Mouse (Mus musculus) cerebellum, postnatal 25 days (tissue): ENCODE data around the gene Cdh20.
"Not testable (repeated sequence)": the region's sequence is repeated elsewhere in the genome, so short reads cannot be mapped to it uniquely, and the experiment has no call there.

Experiments used
- DNase-seq, 2 experiments: peaks; one replicate each; pipeline ENCODE4 v3.0.0; 2021; ENCODE audit warnings: mixed read lengths in 2 of 2

The Cdh20 gene

GRCm38 (mm10) chr1:104917307-104917836 lies 149.0 kb downstream of the Cdh20 start:
- DNase-seq: no peak

DNA sequence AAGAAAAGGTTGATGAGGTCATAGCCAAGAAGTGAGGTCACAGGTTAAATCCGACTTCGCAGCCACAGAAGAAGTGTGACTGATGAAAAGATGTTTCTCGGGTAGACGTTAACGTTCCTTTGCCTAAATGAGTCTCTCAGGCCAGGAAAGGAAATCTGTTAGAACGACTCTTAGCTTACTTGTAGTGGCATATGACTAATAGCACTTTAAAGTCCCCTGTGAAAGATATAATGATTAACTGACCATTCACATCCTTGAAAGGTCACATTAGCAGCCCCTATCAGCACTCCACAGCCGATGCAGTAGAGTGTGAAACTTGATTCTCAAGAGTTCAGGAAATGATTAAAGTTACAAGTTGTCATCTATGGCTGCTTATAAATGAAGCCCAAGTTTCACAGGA lies 164.7 kb downstream of the Cdh20 start:
- no peak for DNase-seq

DNA sequence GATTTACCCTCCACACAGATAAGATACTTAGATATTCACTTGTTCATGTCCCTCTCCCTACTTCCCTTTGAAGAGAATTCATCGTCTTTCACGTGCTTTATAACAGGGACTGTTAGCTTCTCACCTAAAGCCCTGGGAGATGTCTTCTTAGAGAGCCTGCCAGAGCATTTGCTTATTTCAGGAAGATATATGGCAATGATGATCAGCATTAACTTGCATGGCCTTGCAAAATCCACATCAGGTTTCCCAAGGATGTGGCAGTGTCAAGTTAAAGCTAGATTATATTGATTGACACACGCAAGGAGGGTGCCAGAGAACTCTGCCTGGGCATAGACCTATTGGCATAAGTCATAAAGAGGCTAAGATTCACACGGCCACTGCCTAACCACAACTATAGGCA lies 168.6 kb downstream of the Cdh20 start:
- no peak for DNase-seq

DNA sequence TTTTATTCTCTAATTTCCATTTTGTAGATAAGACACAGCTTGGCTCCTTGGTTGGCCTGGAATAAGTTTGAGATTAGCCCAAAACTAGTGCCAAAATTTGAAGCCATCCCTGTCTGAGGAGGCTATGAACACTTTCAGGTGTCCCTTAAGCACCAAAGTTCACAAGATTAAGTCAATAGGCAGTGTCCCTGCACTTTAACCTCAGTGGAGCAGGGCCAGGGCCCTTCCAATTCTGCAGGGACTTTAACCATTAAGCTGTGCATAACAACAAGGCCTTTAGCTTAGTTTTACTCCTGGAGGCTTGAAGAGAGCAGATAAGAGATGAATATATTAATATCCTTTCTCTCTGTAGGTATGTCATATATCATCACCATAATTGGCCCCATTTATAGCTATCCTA lies 170.8 kb downstream of the Cdh20 start:
- DNase-seq: no peak

GRCm38 (mm10) chr1:104944470-104945109 lies 176.3 kb downstream of the Cdh20 start:
- peak; percentile 49 to 66 for DNase-seq

- no peak for DNase-seq
Measured at GRCm38 (mm10) chr1:104945110-104945489, 176.8 kb downstream of the Cdh20 start.

GRCm38 (mm10) chr1:104949640-104950039 lies 181.3 kb downstream of the Cdh20 start:
- DNase-seq: not testable (repeated sequence)

GRCm38 (mm10) chr1:104957046-104957445 lies 188.7 kb downstream of the Cdh20 start:
- DNase-seq: peak; percentile 45 to 60

GRCm38 (mm10) chr1:104961670-104962069 lies 193.3 kb downstream of the Cdh20 start:
- DNase-seq: no peak

- DNase-seq: no peak
Measured at GRCm38 (mm10) chr1:104962257-104962656, 193.9 kb downstream of the Cdh20 start.

DNA sequence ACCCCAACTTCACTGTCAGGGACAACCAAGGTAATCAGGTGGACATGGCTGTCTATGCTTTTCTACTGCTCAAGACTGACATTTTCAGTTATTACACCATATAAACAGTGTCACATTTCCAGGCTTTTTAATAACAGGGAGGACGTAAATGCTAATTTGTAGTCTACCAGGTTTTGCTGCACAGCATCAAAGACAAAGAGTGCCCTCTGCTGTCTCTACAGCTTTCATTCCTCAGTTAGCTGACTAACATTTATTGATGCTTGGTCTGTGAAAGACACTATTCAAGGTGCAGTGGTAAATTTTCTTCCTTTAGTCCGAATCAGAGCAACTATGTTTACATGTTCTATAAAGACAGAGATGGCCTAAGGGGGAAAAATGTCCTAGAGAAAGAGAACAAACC lies 210.7 kb downstream of the Cdh20 start:
- DNase-seq: peak in 1 of 2 experiments; percentile 44

GRCm38 (mm10) chr1:104980273-104980672 lies 211.9 kb downstream of the Cdh20 start:
- DNase-seq: no peak

DNA sequence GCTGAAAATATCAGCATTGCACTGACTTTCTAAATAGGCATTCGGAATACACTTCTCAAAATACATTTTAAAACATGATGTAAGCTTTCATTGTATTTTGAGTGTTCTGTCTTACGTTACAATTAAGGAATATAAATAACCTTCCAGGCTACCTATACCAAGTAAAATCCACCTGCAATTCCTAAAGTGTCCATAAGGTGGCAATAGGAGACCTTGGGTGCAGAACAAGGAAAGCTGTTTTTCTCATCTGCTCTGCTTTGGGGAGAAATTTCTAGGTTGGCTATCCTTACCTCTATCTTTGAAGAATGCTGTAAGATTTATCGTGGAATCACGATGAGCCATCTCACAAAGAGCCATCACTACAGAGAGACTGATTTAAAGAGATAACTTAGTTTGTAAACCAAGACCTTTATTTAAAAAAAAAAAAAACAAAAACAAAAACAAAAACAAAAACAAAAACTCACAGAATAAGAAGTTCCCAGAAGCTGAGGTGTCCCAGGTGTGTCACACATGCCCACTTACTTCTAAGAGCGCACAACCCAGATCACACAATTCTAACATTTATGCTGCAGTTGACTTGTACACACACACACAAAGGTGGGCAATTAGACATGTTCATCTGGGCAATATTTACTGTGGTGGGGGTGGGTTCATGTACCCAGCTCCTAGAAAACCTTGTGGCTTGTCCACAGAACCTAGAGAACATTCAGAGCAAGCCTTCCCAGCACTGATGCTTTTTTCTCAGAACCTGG lies 218.1 kb downstream of the Cdh20 start:
- peak in 1 of 2 experiments; percentile 46 for DNase-seq

DNA sequence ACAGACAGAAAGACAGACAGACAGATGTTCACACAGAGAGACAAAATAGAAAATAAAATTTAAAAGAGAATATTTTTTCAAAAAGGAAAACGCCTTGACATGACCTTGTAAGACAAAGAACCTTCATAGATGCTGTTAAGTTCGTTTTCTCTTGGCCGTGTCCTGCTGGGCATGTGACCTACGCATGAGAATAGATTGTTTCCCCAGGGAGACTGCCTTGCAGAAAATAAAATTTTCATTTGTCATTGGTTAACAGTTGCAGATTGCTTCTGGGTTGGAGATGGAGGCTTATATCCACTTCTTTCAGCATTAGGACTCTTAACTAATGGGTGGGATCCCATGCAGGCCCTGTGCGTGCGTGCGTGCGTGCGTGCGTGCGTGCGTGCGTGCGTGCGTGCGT lies 219.2 kb downstream of the Cdh20 start:
- DNase-seq: no peak

GRCm38 (mm10) chr1:104992441-104992840 lies 224.1 kb downstream of the Cdh20 start:
- DNase-seq: no peak

DNA sequence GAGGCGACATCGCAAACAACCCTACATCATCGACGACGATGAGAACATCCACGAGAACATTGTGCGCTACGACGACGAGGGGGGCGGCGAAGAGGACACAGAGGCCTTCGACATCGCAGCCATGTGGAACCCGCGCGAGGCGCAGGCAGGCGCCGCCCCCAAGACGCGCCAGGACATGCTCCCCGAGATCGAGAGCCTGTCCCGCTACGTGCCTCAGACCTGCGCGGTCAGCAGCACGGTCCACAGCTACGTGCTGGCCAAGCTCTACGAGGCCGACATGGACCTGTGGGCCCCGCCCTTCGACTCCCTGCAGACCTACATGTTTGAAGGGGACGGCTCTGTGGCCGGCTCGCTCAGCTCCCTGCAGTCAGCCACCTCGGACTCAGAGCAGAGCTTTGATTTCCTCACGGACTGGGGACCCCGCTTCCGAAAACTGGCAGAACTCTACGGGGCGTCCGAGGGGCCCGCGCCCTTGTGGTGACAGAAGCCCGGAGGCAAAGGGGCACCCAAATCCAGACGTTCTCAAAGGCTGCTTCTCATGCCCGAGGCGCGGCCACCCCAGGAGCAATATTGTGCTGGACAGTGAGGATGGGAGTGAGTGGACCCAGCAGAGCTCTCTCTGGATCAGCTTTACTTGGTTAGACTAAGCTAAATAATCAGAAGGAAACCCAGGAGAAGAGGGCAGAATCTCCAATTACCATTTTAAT lies 225.7 kb downstream of the Cdh20 start:
- DNase-seq: peak; percentile 34 to 41

GRCm38 (mm10) chr1:104994612-104994986 lies 226.3 kb downstream of the Cdh20 start:
- no peak for DNase-seq

GRCm38 (mm10) chr1:104997814-104998213 lies 229.5 kb downstream of the Cdh20 start:
- DNase-seq: no peak

DNA sequence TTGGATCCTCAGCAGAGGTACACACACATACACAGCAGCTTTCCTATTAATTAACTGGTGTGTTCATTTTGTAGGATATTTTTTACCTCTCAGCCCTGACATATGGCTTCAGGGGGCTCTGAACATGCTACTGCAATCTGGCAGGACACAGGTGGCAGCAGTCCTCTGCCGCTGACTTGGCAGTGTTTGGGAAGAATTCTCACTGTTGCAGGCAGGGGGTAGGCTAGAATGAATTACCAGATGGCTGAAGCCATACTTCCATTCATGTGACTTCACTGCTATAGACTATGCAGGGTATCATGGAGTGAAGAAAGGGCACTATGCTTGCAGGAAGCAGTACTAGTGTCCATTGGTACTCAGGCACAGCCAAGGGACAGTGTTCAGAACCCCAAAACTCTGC lies 233.8 kb downstream of the Cdh20 start:
- DNase-seq: peak; percentile 87 to 90

- DNase-seq: peak; percentile 58 to 71
Measured at GRCm38 (mm10) chr1:105003786-105004185, 235.5 kb downstream of the Cdh20 start.

DNA sequence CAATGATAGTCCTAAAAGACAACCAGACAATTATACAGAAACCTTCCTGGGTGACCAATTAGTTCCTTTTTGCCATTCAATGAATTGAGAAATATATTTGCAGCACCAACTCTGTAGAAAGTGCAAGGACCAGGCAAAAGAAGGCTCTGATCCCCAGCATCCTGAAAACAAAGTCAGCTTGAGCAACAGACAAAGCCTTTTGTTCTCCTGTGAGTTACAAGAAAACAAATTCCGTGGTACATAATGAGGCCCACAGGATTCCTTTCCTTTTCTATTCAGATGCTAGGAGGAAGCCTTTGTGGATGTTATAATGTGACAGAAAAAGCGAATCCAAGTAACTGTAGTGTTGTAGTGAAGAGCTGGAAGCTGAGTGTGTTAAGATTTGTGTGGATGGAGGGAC lies 244.3 kb downstream of the Cdh20 start:
- no peak for DNase-seq

DNA sequence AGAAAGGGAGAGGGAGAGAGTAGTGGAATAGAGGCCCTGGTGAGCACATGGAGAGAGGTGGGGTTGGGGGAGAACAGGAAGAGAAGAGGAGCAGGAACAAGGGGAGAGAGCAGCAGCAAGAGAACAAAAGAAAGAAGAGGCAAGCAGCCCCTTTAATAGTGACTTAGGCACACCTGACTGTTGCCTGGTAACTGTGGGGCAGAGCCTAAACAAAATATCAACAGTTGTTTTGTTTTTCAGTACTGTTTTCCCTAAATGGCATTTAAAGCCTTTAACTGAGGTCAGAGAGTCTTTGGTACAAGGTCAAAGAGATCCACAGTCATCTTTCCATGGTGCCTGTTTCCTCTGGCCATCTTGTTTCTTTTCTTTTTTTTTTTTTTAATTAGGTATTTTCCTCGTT lies 245.0 kb downstream of the Cdh20 start:
- DNase-seq: no peak

GRCm38 (mm10) chr1:105041668-105042067 lies 273.3 kb downstream of the Cdh20 start:
- no peak for DNase-seq
